Mouse (Mus musculus): ENCODE data around the gene Cmtm4.

DNA sequence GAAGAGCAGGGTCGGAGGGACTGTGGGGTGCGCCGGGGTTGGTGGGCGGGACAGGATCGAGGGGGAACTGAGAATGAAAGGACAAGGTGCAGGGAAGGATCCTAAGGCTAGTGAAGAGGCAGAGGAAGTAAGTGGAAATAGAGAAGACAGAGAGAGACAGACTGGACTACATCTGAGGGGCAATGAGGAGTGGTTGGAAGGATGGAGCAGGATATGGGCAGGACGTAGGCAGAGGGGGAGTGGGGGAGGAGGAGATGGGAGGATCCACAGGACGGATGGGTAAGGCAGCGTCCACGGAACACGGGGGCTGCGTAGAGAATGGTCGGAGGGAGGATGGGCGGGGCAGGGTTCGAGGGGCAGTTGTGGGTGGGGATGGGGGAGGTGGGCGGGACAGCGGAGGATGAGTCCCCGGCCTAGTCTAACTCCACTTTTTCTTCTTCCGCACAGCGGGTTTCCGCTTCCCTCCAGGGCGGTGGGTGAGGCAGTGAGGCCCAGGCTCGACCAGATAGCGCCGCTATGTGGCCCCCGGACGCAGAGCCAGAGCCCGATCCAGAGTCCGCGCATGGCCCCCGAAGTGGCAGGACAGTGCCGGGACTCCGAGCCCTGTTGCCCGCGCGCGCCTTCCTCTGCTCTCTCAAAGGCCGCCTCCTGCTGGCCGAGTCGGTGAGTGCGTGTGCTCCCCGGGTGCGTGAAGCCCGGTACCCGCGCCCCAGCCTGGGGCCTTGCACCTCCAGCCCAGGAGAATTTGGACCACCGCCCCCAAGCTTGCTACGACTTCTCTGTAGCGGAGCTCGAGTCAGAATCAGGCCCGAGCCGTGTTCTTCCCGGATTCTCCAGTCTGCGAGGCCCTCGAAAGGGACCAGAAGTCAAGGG is 55.1 kb downstream of the Cmtm4 start:
- no peak for TF ChIP-seq POLR2A (IDR thresholded peaks at IDR 0.05; ENCODE audit: control insufficient read depth, extremely low read depth, insufficient read depth, low read length, poor library complexity)
- peak; percentile 85; the same call in 1 of the 2 replicates for TF ChIP-seq CTCF (IDR thresholded peaks at IDR 0.05; ENCODE audit: borderline replicate concordance, control insufficient read depth, extremely low read depth, insufficient read depth, low read length, poor library complexity)

Measured in thymus, adult 2 months (tissue).